Mouse (Mus musculus): Measurements from ENCODE around the gene Nr4a3. TPM values are rescaled to one million over a fixed set of nuclear protein-coding genes. Genes with fewer than 3 reads are reported as not detected.
A peak's percentile ranks its signal among the peaks of the same experiment; 100 is the strongest.

The Nr4a3 gene
- polyA plus RNA-seq, 1 experiment from 2014 or later = 0.04 TPM

GRCm38 (mm10) chr4:48042786-48043701 is 1.9 kb upstream of the Nr4a3 start:
- peak overlapping the region; percentile 81 for H3K9ac ChIP-seq (ENCODE audit: low read depth, low read length)
- peak overlapping the region; percentile 95 for H3K27ac ChIP-seq
- DNase-seq (ENCODE audit: low spot score) (peak; percentile 98), ATAC-seq (replicated peaks; ENCODE audit: low FRiP score, low read depth) (peak; percentile 91)
- peak overlapping the region; percentile 69 for H3K4me3 ChIP-seq (replicated peaks; ENCODE audit: low read depth, low read length)
- WGBS = under 1% methylated on average over 105 of the region's 105 CpGs
- H3K4me2 ChIP-seq (ENCODE audit: low read length) = peak overlapping the region; percentile 99
- no peaks in the 10 kb centered on the region for H3K36me3 ChIP-seq (ENCODE audit: insufficient read depth, low read length)
- H3K9me3 ChIP-seq (replicated peaks; ENCODE audit: low read length) = no peaks in the 10 kb centered on the region
- TF ChIP-seq CTCF (IDR thresholded peaks at IDR 0.05; ENCODE audit: low read depth) = peak; percentile 71
- peaks cover 20% of the 10 kb centered on the region for H3K27me3 ChIP-seq (ENCODE audit: insufficient read depth, low read length)
- H3K4me1 ChIP-seq (replicated peaks; ENCODE audit: insufficient read depth, low read length) = peaks cover 23% of the 10 kb centered on the region

GRCm38 (mm10) chr4:48044141-48044490 is 837 bp upstream of the Nr4a3 start:
- H3K9ac ChIP-seq (ENCODE audit: low read depth, low read length) = peak overlapping the region; percentile 51; the same call in 1 of the 2 replicates
- no peak for ATAC-seq (replicated peaks; ENCODE audit: low FRiP score, low read depth)
- no peak for TF ChIP-seq CTCF (IDR thresholded peaks at IDR 0.05; ENCODE audit: low read depth)
- peak; percentile 50 for DNase-seq (ENCODE audit: low spot score)
- H3K27me3 ChIP-seq (ENCODE audit: insufficient read depth, low read length) = peaks cover 26% of the 10 kb centered on the region
- H3K36me3 ChIP-seq (ENCODE audit: insufficient read depth, low read length) = no peaks in the 10 kb centered on the region
- peak overlapping the region; percentile 99 for H3K4me2 ChIP-seq (ENCODE audit: low read length)
- peak overlapping the region; percentile 60; the same call in 1 of the 2 replicates for H3K27ac ChIP-seq
- no peaks in the 10 kb centered on the region for H3K9me3 ChIP-seq (replicated peaks; ENCODE audit: low read length)
- H3K4me1 ChIP-seq (replicated peaks; ENCODE audit: insufficient read depth, low read length) = peaks cover 31% of the 10 kb centered on the region
- under 1% methylated on average over 11 of the region's 11 CpGs for WGBS
- H3K4me3 ChIP-seq (replicated peaks; ENCODE audit: low read depth, low read length) = peak overlapping the region; percentile 69

- Histone ChIP-seq H3K27ac (no peak overlapping the region), H3K4me3 (replicated peaks; ENCODE audit: low read depth, low read length) (peak overlapping the region; percentile 69), H3K4me2 (ENCODE audit: low read length) (peak overlapping the region; percentile 99), H3K9ac (ENCODE audit: low read depth, low read length) (peak overlapping the region; percentile 51), H3K27me3 (ENCODE audit: insufficient read depth, low read length) (peaks cover 37% of the 10 kb centered on the region), H3K4me1 (replicated peaks; ENCODE audit: insufficient read depth, low read length) (peaks cover 31% of the 10 kb centered on the region), H3K36me3 (ENCODE audit: insufficient read depth, low read length) (no peaks in the 10 kb centered on the region), H3K9me3 (replicated peaks; ENCODE audit: low read length) (no peaks in the 10 kb centered on the region)
- DNase-seq (ENCODE audit: low spot score) (peak; percentile 26), ATAC-seq (replicated peaks; ENCODE audit: low FRiP score, low read depth) (no peak)
- WGBS = 0% methylated on average over 42 of the region's 42 CpGs
- no peak for TF ChIP-seq CTCF (IDR thresholded peaks at IDR 0.05; ENCODE audit: low read depth)
Observed at GRCm38 (mm10) chr4:48045281-48045720, 348 bp downstream of the Nr4a3 start.

GRCm38 (mm10) chr4:48045721-48046460 is 938 bp downstream of the Nr4a3 start:
- no peak for TF ChIP-seq CTCF (IDR thresholded peaks at IDR 0.05; ENCODE audit: low read depth)
- Histone ChIP-seq H3K9me3 (replicated peaks; ENCODE audit: low read length) (no peaks in the 10 kb centered on the region), H3K9ac (ENCODE audit: low read depth, low read length) (peak overlapping the region; percentile 51), H3K4me3 (replicated peaks; ENCODE audit: low read depth, low read length) (peak overlapping the region; percentile 69), H3K27ac (no peak overlapping the region), H3K27me3 (ENCODE audit: insufficient read depth, low read length) (peaks cover 42% of the 10 kb centered on the region), H3K4me2 (ENCODE audit: low read length) (peak overlapping the region; percentile 99), H3K36me3 (ENCODE audit: insufficient read depth, low read length) (no peaks in the 10 kb centered on the region), H3K4me1 (replicated peaks; ENCODE audit: insufficient read depth, low read length) (peaks cover 31% of the 10 kb centered on the region)
- under 1% methylated on average over 39 of the region's 39 CpGs for WGBS
- ATAC-seq (replicated peaks; ENCODE audit: low FRiP score, low read depth) (no peak), DNase-seq (ENCODE audit: low spot score) (peak; percentile 65)

GRCm38 (mm10) chr4:48046461-48046901 is 1.5 kb downstream of the Nr4a3 start:
- TF ChIP-seq CTCF (IDR thresholded peaks at IDR 0.05; ENCODE audit: low read depth) = no peak
- Histone ChIP-seq H3K4me3 (replicated peaks; ENCODE audit: low read depth, low read length) (peak overlapping the region; percentile 69), H3K27me3 (ENCODE audit: insufficient read depth, low read length) (peaks cover 48% of the 10 kb centered on the region), H3K4me1 (replicated peaks; ENCODE audit: insufficient read depth, low read length) (peaks cover 33% of the 10 kb centered on the region), H3K36me3 (ENCODE audit: insufficient read depth, low read length) (no peaks in the 10 kb centered on the region), H3K4me2 (ENCODE audit: low read length) (peak overlapping the region; percentile 99), H3K9me3 (replicated peaks; ENCODE audit: low read length) (no peaks in the 10 kb centered on the region), H3K9ac (ENCODE audit: low read depth, low read length) (peak overlapping the region; percentile 40; the same call in 1 of the 2 replicates), H3K27ac (no peak overlapping the region)
- ATAC-seq (replicated peaks; ENCODE audit: low FRiP score, low read depth) = no peak
- WGBS = under 1% methylated on average over 20 of the region's 20 CpGs
- peak; percentile 21 for DNase-seq (ENCODE audit: low spot score)

All from kidney, postnatal 0 days (tissue).